Mouse (Mus musculus) limb, embryonic 14.5 days (tissue): ENCODE data around the gene Sall4. TPM values are rescaled to one million over a fixed set of nuclear protein-coding genes. Genes with fewer than 3 reads are reported as not detected.

Source experiments
- ATAC-seq: fragments of 200-750 bp; cut with Nextera tagmentation; 2 replicates; pipeline ENCODE4 v1.8.0; 2017; ENCODE audit warnings: low read depth, moderate number of reproducible peaks, moderate TSS enrichment; ENCODE audit not compliant: low FRiP score
- DNase-seq: peaks from one replicate; pipeline ENCODE4 v3.0.0-alpha.2; 2015; ENCODE audit warnings: low spot score
- H3K27ac ChIP-seq: fragments of 300-500 bp; sonication (generic); replicated peaks from 2 replicates; pipeline ENCODE4 v1.5.1; 2014; ENCODE audit warnings: low read depth, mild to moderate bottlenecking, low read length, moderate library complexity, mixed read lengths
- H3K27me3 ChIP-seq: fragments of 300-500 bp; sonication (generic); 2 replicates; pipeline ENCODE4 v1.6.1; 2014; ENCODE audit warnings: low read length, mixed read lengths; ENCODE audit not compliant: control insufficient read depth, insufficient read depth
- H3K36me3 ChIP-seq: fragments of 300-500 bp; sonication (generic); 2 replicates; pipeline ENCODE4 v1.6.1; 2014; ENCODE audit warnings: mild to moderate bottlenecking, low read length, moderate library complexity, mixed read lengths; ENCODE audit not compliant: control insufficient read depth, insufficient read depth
- H3K4me1 ChIP-seq: fragments of 300-500 bp; sonication (generic); 2 replicates; pipeline ENCODE4 v1.6.1; 2014; ENCODE audit warnings: antibody characterized with exemption, low read length, mixed read lengths; ENCODE audit not compliant: control insufficient read depth, insufficient read depth
- H3K4me2 ChIP-seq: fragments of 300-500 bp; sonication (generic); replicated peaks from 2 replicates; pipeline ENCODE4 v1.6.1; 2014; ENCODE audit warnings: low read depth, mild to moderate bottlenecking, low read length, moderate library complexity; ENCODE audit not compliant: severe bottlenecking
- H3K4me3 ChIP-seq: fragments of 300-500 bp; sonication (generic); replicated peaks from 2 replicates; pipeline ENCODE4 v1.5.1; 2014; ENCODE audit warnings: low read length
- H3K9ac ChIP-seq: fragments of 300-500 bp; sonication (generic); 2 replicates; pipeline ENCODE4 v1.6.1; 2014; ENCODE audit warnings: mild to moderate bottlenecking, low read depth, low read length, moderate library complexity; ENCODE audit not compliant: severe bottlenecking
- H3K9me3 ChIP-seq: fragments of 300-500 bp; sonication (generic); 2 replicates; pipeline ENCODE4 v1.6.1; 2016; ENCODE audit warnings: low read length; ENCODE audit not compliant: control insufficient read depth
- POLR2A ChIP-seq: fragments of 200-500 bp; IDR thresholded peaks from 2 replicates; pipeline ENCODE4 v1.8.0; 2012; ENCODE audit warnings: inconsistent platforms, mild to moderate bottlenecking, moderate library complexity, borderline replicate concordance; ENCODE audit not compliant: insufficient read depth, insufficient read length; ENCODE audit errors: extremely low read depth
- WGBS: fragments of 180-500 bp; shearing (Covaris S2); extraction: QIAGEN DNeasy Blood & Tissue Kit; methylation state at CpG from one replicate; pipeline ENCODE4 v1.1.7; 2014; 5-methylcytosine and 5-hydroxymethylcytosine counted together
- polyA plus RNA-seq, 2 experiments: library from polyadenylated mRNA; depleted of rRNA in 1 of 2; stranded (reverse) in 1 of 2; unstranded in 1 of 2; fragments of >200 nt; fragmentation: Nextera tagmentation in 1 of 2; extraction: Ambion mirVana in 1 of 2; gene quantifications; 2 replicates each; pipeline versions ENCODE4 v1.2.1 to v1.2.3; 2012 to 2014

Gene Sall4
- polyA plus RNA-seq, 2 experiments: 0.31 to 0.34 TPM

DNA sequence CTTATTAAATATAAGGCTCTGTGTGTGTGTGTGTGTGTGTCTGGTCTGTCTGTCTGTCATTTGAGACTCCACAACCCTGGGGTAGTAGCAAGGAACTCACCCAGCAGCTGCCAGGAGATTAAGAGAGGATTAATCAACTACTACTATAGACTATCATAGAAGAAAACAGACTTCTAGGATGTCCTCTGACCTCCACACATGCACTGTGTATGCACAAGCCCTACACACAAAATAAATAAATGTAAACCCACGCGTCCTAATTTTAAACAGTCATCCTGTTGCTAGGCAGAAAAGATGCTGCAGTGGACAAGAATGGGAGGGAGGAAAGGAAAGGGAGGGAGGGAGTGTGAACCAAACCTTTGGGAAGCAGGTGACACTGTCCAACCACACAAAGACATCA, 49.5 kb downstream of the Sall4 start:
- no peak for TF ChIP-seq POLR2A
- DNase-seq (no peak), ATAC-seq (peak; percentile 44; the same call in 1 of the 2 replicates)
- H3K36me3 ChIP-seq: peaks cover 5% of the 10 kb centered on the region; the same call in 1 of the 2 replicates
- H3K27ac ChIP-seq: no peak overlapping the region
- no peaks in the 10 kb centered on the region for H3K9me3 ChIP-seq
- no peaks in the 10 kb centered on the region for H3K4me1 ChIP-seq
- no peak overlapping the region for H3K4me2 ChIP-seq
- 86% methylated on average over 2 of the region's 2 CpGs for WGBS
- H3K9ac ChIP-seq: no peak overlapping the region
- no peaks in the 10 kb centered on the region for H3K27me3 ChIP-seq
- H3K4me3 ChIP-seq: no peak overlapping the region

DNA sequence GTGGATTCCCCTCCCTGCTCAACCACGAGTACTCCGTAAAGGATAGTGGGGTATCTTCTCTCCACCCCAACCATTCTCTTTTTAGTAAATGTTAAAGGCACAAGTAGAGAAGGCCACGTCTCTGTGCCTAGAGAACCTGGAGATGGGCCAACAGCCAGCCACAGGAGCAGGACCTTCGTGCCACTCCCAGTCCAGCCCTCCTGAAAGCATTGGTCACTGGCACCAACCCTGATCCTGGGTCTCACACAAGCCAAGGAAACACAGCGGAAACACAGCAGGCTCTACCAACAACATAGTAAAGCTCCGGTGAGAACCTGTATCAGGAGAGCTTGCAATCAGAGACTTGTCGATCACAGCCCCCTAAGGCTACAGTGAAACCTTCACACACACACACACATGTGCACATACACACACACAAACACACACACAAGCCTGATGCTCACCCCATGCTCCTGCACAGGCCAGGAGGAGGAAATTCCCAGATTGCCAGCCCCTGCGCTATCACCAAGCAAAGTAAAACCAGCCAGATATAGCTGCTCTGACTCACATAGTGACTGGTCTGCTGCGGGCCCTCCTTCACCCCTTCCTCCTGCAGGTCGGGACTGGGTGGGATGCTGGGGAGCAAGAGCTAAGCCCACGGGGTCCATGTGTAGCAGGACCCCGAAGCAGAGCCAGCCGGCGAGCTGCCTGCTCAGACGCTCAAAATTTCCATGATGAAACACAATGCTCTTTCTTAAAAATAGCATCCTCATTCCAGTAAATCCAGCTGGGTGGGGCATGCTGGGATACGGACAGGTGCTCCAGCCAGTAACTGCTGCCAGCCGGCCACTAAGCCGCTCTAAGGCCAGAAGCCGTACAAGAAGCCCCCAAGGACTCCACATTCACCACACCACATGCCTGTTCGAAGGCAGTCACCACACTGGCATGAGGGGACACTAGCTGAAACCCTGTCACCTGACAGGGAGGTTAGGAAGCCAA, 55.3 kb downstream of the Sall4 start:
- H3K9ac ChIP-seq: peak overlapping the region; percentile 16; the same call in 1 of the 2 replicates
- peaks cover 11% of the 10 kb centered on the region for H3K36me3 ChIP-seq
- ATAC-seq: peak; percentile 53; the same call in 1 of the 2 replicates
- no peak overlapping the region for H3K4me3 ChIP-seq
- no peak overlapping the region for H3K4me2 ChIP-seq
- no peak overlapping the region for H3K27ac ChIP-seq
- DNase-seq: no peak
- no peaks in the 10 kb centered on the region for H3K27me3 ChIP-seq
- WGBS: 73% methylated on average over 20 of the region's 20 CpGs
- no peaks in the 10 kb centered on the region for H3K9me3 ChIP-seq
- TF ChIP-seq POLR2A: no peak
- H3K4me1 ChIP-seq: no peaks in the 10 kb centered on the region

DNA sequence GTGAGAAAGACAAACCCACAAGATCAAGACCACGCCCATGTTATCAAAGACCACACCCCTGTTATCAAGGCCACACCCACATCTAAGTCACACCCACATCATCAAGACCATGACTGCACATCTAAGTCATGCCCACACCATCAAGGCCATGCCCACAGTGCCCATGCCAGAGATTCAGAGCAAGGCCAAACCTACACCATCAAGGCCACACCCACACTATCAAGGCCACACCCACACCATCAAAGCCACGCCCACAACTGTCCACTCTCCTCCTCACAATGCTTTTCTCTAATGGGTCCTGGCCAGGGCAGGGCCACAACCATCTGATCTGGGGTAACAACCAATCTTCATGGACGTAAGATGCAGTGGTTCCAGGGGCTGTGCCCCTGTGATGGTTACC, 56.8 kb downstream of the Sall4 start:
- Histone ChIP-seq H3K9ac (no peak overlapping the region), H3K4me1 (no peaks in the 10 kb centered on the region), H3K27me3 (no peaks in the 10 kb centered on the region), H3K4me3 (no peak overlapping the region), H3K36me3 (peaks cover 13% of the 10 kb centered on the region), H3K9me3 (no peaks in the 10 kb centered on the region), H3K27ac (no peak overlapping the region), H3K4me2 (no peak overlapping the region)
- WGBS: 81% methylated on average over 3 of the region's 3 CpGs
- DNase-seq (no peak), ATAC-seq (no peak)
- no peak for TF ChIP-seq POLR2A

DNA sequence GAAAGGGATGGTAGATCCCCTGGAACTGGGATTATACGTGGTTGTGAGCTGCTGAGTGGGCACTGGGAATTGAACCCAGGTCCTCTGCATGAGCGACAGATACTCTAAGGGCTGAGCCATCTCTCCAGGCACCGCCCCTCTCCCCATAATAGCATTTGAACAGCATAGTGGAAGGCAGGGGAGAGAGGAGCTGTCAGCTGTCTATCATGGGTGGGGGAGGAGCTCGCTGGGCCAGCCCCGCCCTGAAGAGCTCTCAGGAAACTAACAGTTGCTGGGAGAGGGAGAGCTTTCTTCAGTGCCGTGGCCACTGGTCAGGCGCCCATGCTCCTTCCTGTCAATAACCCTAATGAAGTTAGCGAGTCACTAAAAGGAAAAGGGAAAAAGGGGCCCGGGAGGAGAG, 60.0 kb downstream of the Sall4 start:
- Histone ChIP-seq H3K27me3 (no peaks in the 10 kb centered on the region), H3K9ac (no peak overlapping the region), H3K4me1 (no peaks in the 10 kb centered on the region), H3K4me2 (no peak overlapping the region), H3K4me3 (no peak overlapping the region), H3K27ac (no peak overlapping the region), H3K36me3 (peaks cover 27% of the 10 kb centered on the region), H3K9me3 (no peaks in the 10 kb centered on the region)
- no peak for ATAC-seq
- no peak for TF ChIP-seq POLR2A
- DNase-seq: no peak
- WGBS: 44% methylated on average over 9 of the region's 9 CpGs

DNA sequence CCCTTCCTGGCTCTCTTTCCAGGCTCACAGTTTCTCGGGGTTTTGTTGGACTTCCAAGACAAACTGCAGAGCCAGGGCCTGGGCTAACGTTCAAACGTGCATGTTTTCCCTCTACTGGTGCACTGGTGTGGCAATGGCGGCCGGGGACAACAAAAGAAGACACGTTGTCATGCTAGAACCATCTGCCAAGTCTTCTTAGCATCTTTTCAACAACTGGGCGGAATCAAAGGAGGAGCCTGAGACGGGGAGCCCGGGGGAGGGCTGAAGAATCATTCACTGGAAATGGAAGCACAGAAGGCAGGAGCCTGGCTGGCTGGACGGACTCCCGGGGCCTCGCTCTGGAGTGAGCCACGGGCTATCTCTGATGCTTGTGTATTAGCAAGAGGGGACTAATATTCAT, 65.5 kb downstream of the Sall4 start:
- Histone ChIP-seq H3K27ac (no peak overlapping the region), H3K36me3 (peaks cover 35% of the 10 kb centered on the region), H3K4me1 (no peaks in the 10 kb centered on the region), H3K27me3 (no peaks in the 10 kb centered on the region), H3K4me2 (no peak overlapping the region), H3K9ac (no peak overlapping the region), H3K9me3 (no peaks in the 10 kb centered on the region), H3K4me3 (no peak overlapping the region)
- DNase-seq (no peak), ATAC-seq (no peak)
- no peak for TF ChIP-seq POLR2A
- 68% methylated on average over 13 of the region's 13 CpGs for WGBS

Other genes with a start within 250 kb of the Sall4 start
- 9.4 and 11.4 TPM in 2 replicates for gene Nfatc2, start 166.3 kb downstream of the Sall4 start, polyA plus RNA-seq (2012; rRNA removed)
- 8.8 and 9.0 TPM in 2 replicates for gene Nfatc2, start 166.3 kb downstream of the Sall4 start, polyA plus RNA-seq (2014; fragmentation: Nextera tagmentation; extraction: Ambion mirVana)
- gene Atp9a, start 25.5 kb downstream of the Sall4 start, polyA plus RNA-seq (2012; rRNA removed): 53.6 and 66.8 TPM in 2 replicates
- gene Atp9a, start 25.5 kb downstream of the Sall4 start, polyA plus RNA-seq (2014; fragmentation: Nextera tagmentation; extraction: Ambion mirVana): 28.0 and 31.2 TPM in 2 replicates
- gene Zfp64, start 187.6 kb upstream of the Sall4 start, polyA plus RNA-seq (2012; rRNA removed): 46.0 and 55.3 TPM in 2 replicates
- gene Zfp64, start 187.6 kb upstream of the Sall4 start, polyA plus RNA-seq (2014; fragmentation: Nextera tagmentation; extraction: Ambion mirVana): 49.5 and 50.6 TPM in 2 replicates